Mouse (Mus musculus) liver, postnatal 0 days (tissue): Measurements from ENCODE around the gene Hist2h2bb. TPM values are rescaled to one million over a fixed set of nuclear protein-coding genes. Genes with fewer than 3 reads are reported as not detected.

ENCODE experiments used
- ATAC-seq: fragments of 200-750 bp; cut with Nextera tagmentation; 2 replicates; pipeline ENCODE4 v1.8.0; 2017; ENCODE audit warnings: mild to moderate bottlenecking, moderate library complexity
- DNase-seq: peaks from one replicate; pipeline ENCODE4 v3.0.0-alpha.2; 2016
- H3K27ac ChIP-seq: fragments of 300-500 bp; sonication (generic); 2 replicates; pipeline ENCODE4 v1.5.1; 2014; ENCODE audit warnings: antibody characterized with exemption, moderate library complexity, mild to moderate bottlenecking, low read depth
- H3K27me3 ChIP-seq: fragments of 300-500 bp; sonication (generic); 2 replicates; pipeline ENCODE4 v1.6.1; 2014; ENCODE audit warnings: low read length, control low read depth, mixed read lengths; ENCODE audit not compliant: insufficient read depth
- H3K36me3 ChIP-seq: fragments of 300-500 bp; sonication (generic); replicated peaks from 2 replicates; pipeline ENCODE4 v1.6.1; 2014; ENCODE audit warnings: mild to moderate bottlenecking, control low read depth, low read length, moderate library complexity, mixed read lengths; ENCODE audit not compliant: insufficient read depth
- H3K4me1 ChIP-seq: fragments of 300-500 bp; sonication (generic); 2 replicates; pipeline ENCODE4 v1.6.1; 2014; ENCODE audit warnings: antibody characterized with exemption, mild to moderate bottlenecking, control low read depth; ENCODE audit not compliant: insufficient read depth
- H3K4me2 ChIP-seq: fragments of 300-500 bp; sonication (generic); 2 replicates; pipeline ENCODE4 v1.6.1; 2014; ENCODE audit warnings: low read depth, mild to moderate bottlenecking, low read length, moderate library complexity, mixed read lengths
- H3K4me3 ChIP-seq: fragments of 300-500 bp; sonication (generic); 2 replicates; pipeline ENCODE4 v1.5.1; 2014; ENCODE audit warnings: low read depth, low read length
- H3K9ac ChIP-seq: fragments of 300-500 bp; sonication (generic); replicated peaks from 2 replicates; pipeline ENCODE4 v1.6.1; 2014; ENCODE audit warnings: mild to moderate bottlenecking, moderate library complexity
- H3K9me3 ChIP-seq: fragments of 300-500 bp; sonication (generic); 2 replicates; pipeline ENCODE4 v1.6.1; 2016; ENCODE audit warnings: mild to moderate bottlenecking, control low read depth, low read length, mixed read lengths
- CTCF ChIP-seq: sonication (generic); IDR thresholded peaks from 2 replicates; pipeline ENCODE4 v1.5.1; 2016; ENCODE audit warnings: antibody characterized with exemption, low read depth
- EP300 ChIP-seq: IDR thresholded peaks from 2 replicates; pipeline ENCODE4 v1.6.1; 2016; ENCODE audit warnings: antibody characterized with exemption, low read depth, mild to moderate bottlenecking
- WGBS: fragments of 180-500 bp; shearing (Covaris S2); extraction: QIAGEN DNeasy Blood & Tissue Kit; methylation state at CpG from one replicate; pipeline ENCODE4 v1.1.7; 2014; ENCODE audit not compliant: insufficient replicate concordance; 5-methylcytosine and 5-hydroxymethylcytosine counted together
- polyA plus RNA-seq: library from polyadenylated mRNA; unstranded; fragments of >200 nt; fragmentation: Nextera tagmentation; extraction: Ambion mirVana; gene quantifications from 2 replicates; pipeline ENCODE4 v1.2.1, GENCODE M21; 2015

Gene Hist2h2bb
- polyA plus RNA-seq, 1 experiment from 2014 or later, result 11.0 TPM

DNA sequence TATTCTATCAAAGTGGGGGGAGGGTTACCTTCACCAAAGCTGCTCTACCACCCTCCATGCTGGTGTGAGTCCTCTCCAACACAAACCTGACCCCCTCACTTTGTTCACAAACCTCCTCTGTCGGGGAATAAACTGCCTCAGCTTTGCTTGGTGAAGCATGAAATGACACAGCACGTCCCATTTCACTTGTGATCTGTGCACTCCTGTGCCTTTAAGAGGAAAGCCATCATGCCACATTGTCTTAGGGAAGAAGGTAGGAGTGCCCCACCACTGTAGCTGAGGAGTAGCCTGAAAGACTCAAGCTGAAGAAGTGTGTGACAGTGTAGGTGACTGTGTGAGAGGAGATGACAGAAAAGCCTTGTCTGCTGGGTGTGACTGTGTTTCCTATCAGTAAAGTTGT lies 44.1 kb upstream of the Hist2h2bb start:
- DNase-seq (no peak), ATAC-seq (no peak)
- WGBS, result 66% methylated on average over 2 of the region's 2 CpGs
- no peaks in the 10 kb centered on the region for H3K9me3 ChIP-seq
- no peaks in the 10 kb centered on the region for H3K27me3 ChIP-seq
- H3K27ac ChIP-seq, result no peak overlapping the region
- H3K4me3 ChIP-seq, result no peak overlapping the region
- H3K4me1 ChIP-seq, result peaks cover 38% of the 10 kb centered on the region
- TF ChIP-seq CTCF (no peak), EP300 (no peak)
- peak overlapping the region; percentile 70 for H3K4me2 ChIP-seq
- H3K36me3 ChIP-seq, result no peaks in the 10 kb centered on the region
- peak overlapping the region; percentile 31; the same call in 1 of the 2 replicates for H3K9ac ChIP-seq

DNA sequence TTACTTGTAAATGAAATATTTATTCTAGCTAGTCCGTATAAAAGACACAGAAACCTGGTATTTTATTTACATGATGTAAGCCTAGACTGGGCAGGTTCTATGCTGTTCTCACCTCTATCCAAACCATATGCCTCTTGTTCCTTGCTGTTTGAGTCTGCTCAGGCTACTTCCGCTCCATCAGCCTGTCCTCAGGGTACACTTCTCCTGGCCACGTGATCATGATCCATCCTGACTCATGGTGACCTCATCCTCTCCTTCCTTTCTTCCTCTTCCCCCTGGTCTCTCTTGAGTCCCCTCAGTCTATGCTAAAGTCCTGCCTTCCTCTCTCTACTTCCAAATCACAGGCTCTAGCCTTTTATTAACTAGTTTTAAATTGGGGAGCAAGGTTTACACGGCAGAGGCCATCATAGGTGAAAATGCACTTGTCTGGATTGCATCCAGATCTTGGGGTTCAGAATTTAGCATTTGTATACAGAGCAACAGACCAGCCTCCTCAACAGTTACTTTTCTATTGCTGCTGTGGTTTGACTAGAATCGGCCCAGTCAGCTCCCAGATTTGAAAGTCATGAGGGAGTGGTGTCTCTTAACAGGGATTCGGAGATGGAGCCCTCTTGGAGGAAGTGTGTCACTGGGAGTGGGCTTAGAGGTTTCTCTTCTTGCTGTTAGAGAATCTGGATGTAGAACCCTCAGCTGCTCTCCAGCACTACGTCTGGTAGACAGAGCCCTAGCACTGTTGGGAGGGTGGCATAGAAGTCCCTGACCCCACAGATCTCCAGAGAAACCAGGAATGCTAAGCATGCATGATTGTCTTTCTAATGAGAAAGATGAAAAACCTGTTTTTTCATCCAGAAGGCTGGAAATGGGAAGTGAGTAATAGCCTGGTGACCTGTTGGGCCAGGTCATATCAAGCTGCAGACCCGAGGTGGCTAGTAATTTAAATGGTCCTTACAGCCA lies 42.6 kb upstream of the Hist2h2bb start:
- H3K9ac ChIP-seq, result no peak overlapping the region
- H3K9me3 ChIP-seq, result no peaks in the 10 kb centered on the region
- WGBS, result 64% methylated on average over 8 of the region's 8 CpGs
- H3K4me1 ChIP-seq, result peaks cover 34% of the 10 kb centered on the region
- no peaks in the 10 kb centered on the region for H3K36me3 ChIP-seq
- H3K27me3 ChIP-seq, result no peaks in the 10 kb centered on the region
- H3K27ac ChIP-seq, result no peak overlapping the region
- H3K4me2 ChIP-seq, result no peak overlapping the region
- TF ChIP-seq EP300 (no peak), CTCF (no peak)
- peak; percentile 28; the same call in 1 of the 2 replicates for ATAC-seq
- DNase-seq, result no peak
- no peak overlapping the region for H3K4me3 ChIP-seq

DNA sequence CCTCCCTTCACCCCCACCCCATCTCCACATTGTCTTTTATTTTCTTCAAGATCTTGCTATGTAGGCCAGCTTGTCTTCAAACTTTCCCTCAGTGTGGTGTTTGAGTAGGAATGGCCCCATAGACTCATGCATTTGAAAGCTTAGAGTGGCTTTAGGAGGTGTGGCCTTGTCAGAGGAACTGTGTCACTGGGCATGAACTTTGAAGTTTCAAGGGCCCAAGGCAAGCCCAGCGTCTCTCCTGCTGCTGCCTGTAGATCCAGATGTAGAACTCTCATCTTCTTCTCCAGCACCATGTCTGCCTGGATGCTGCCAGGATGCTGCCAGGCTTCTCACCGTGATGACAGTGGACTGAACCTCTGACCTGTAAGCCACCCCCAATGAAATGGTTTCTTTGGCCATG lies 40.7 kb upstream of the Hist2h2bb start:
- Histone ChIP-seq H3K4me3 (no peak overlapping the region), H3K27me3 (no peaks in the 10 kb centered on the region), H3K9me3 (no peaks in the 10 kb centered on the region), H3K36me3 (no peaks in the 10 kb centered on the region), H3K4me1 (peaks cover 17% of the 10 kb centered on the region), H3K9ac (no peak overlapping the region), H3K4me2 (no peak overlapping the region), H3K27ac (no peak overlapping the region)
- TF ChIP-seq CTCF, result no peak
- TF ChIP-seq EP300, result no peak
- 59% methylated on average over 2 of the region's 2 CpGs for WGBS
- DNase-seq, result no peak
- ATAC-seq, result no peak

DNA sequence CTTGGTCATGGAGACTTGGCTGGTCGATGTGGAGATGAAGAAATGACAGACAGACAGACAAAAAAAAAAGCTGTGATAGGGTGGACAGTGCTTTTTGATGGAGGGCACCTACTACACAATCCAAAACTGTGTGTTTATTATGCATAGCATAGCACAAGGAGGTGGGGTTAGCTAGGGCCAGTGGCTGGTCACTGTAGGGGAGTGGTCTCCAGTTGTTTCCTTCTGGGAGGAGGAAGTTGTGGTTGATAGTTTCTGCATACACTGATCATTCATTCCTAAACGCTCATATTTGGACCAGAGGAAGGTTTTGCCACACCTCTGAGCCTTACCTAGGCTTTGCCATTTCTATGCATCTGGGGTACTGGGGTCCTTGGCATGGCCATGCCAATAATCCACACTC lies 39.1 kb upstream of the Hist2h2bb start:
- Histone ChIP-seq H3K27ac (no peak overlapping the region), H3K4me2 (no peak overlapping the region), H3K4me3 (no peak overlapping the region), H3K9ac (no peak overlapping the region), H3K9me3 (no peaks in the 10 kb centered on the region), H3K4me1 (peaks cover 3% of the 10 kb centered on the region), H3K36me3 (no peaks in the 10 kb centered on the region), H3K27me3 (no peaks in the 10 kb centered on the region)
- TF ChIP-seq CTCF (no peak), EP300 (no peak)
- 55% methylated on average over 2 of the region's 2 CpGs for WGBS
- ATAC-seq (no peak), DNase-seq (no peak)

DNA sequence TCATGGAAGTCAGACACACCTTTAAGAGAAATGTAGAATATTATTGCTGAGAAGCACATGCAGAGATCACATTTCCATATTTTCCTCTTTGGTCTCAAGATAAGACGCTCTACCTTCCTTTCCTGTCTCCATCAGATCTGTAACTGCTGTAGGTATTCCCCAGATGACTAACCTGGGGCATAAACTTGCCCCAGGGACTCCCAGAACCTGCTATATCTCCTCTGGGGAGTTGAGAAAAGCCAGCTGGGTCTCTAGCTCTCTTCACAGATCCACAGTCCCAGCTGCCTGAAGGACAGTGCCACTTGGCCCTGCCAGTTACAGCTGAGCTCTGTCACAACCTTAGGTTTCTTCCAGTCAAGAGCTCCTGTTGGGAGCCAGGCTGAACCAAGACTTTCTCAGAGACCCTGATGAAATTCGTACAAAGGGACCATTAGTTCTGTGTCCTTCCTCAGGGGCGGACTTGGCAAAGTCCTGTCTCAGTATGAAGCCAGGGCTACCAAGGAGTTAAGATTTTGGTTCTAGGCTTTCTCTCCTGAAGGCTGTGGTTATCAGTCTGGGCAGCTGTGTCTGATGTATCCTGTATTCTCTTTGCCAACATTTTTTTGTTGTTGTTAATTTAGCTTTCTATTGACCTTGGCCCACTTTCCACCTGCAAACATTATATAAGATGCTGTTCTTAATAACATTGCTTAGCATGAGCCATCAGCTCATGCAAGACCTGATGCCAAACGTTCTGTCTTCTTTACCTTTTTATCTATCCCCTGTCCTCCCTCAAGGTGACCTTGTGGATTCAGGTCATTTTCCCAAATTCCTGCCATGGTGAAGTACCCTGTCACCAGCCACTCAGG lies 38.4 kb upstream of the Hist2h2bb start:
- Histone ChIP-seq H3K36me3 (no peaks in the 10 kb centered on the region), H3K9ac (no peak overlapping the region), H3K4me2 (no peak overlapping the region), H3K4me1 (no peaks in the 10 kb centered on the region; the same call in 1 of the 2 replicates), H3K4me3 (no peak overlapping the region), H3K27me3 (no peaks in the 10 kb centered on the region), H3K9me3 (no peaks in the 10 kb centered on the region), H3K27ac (no peak overlapping the region)
- DNase-seq (no peak), ATAC-seq (no peak)
- TF ChIP-seq CTCF (no peak), EP300 (no peak)
- WGBS, result 73% methylated on average over 4 of the region's 4 CpGs

DNA sequence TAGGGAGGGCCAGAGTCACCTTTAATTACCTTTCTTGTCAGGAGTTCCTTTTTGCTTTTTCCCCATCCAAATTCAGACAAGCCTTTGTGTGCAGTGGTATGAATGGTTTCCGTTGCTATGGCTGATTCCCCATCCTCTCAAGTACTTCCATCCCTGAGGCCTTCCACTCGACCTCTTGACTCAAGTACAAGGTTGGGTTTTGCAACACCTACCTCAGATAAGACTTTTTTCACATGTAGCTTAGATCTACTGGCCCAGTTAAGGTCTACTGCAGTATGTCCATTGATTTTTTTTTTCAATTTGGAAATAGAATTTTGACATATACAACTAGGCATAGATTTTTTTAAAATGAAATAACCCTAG lies 37.8 kb upstream of the Hist2h2bb start:
- no peak for DNase-seq
- no peak overlapping the region for H3K4me3 ChIP-seq
- no peak overlapping the region for H3K9ac ChIP-seq
- no peak for ATAC-seq
- no peaks in the 10 kb centered on the region for H3K9me3 ChIP-seq
- no peaks in the 10 kb centered on the region for H3K27me3 ChIP-seq
- H3K27ac ChIP-seq, result no peak overlapping the region
- H3K36me3 ChIP-seq, result no peaks in the 10 kb centered on the region
- no peak for TF ChIP-seq CTCF
- no peak for TF ChIP-seq EP300
- peaks cover 2% of the 10 kb centered on the region; the same call in 1 of the 2 replicates for H3K4me1 ChIP-seq
- 43% methylated on average over 2 of the region's 2 CpGs for WGBS
- no peak overlapping the region for H3K4me2 ChIP-seq
